Mouse (Mus musculus): ENCODE data around the gene Timm44. TPM values are rescaled to one million over a fixed set of nuclear protein-coding genes. Genes with fewer than 3 reads are reported as not detected.

The Timm44 gene
- polyA plus RNA-seq, 1 experiment = 45.6 TPM

Other genes with a start within 250 kb of the Timm44 start
- not detected for gene Cd209f, start 170.1 kb downstream of the Timm44 start, polyA plus RNA-seq (2012; fragmentation: generic; extraction: Trizol)
- gene Cd209g, start 141.8 kb downstream of the Timm44 start, polyA plus RNA-seq (2012; fragmentation: generic; extraction: Trizol) = not detected
- 18.0 TPM for gene Evi5l, start 109.3 kb downstream of the Timm44 start, polyA plus RNA-seq (2012; fragmentation: generic; extraction: Trizol)
- 0.19 TPM for gene Prr36, start 58.5 kb downstream of the Timm44 start, polyA plus RNA-seq (2012; fragmentation: generic; extraction: Trizol)
- 2.4 TPM for gene Lrrc8e, start 49.1 kb downstream of the Timm44 start, polyA plus RNA-seq (2012; fragmentation: generic; extraction: Trizol)
- gene Map2k7, start 37.2 kb downstream of the Timm44 start, polyA plus RNA-seq (2012; fragmentation: generic; extraction: Trizol) = 35.0 TPM
- gene Gm49320, start 37.0 kb downstream of the Timm44 start, polyA plus RNA-seq (2012; fragmentation: generic; extraction: Trizol) = 0.36 TPM
- 1.4 TPM for gene Tgfbr3l, start 27.7 kb downstream of the Timm44 start, polyA plus RNA-seq (2012; fragmentation: generic; extraction: Trizol)
- 36.2 TPM for gene Snapc2, start 22.8 kb downstream of the Timm44 start, polyA plus RNA-seq (2012; fragmentation: generic; extraction: Trizol)
- gene Ctxn1, start 16.6 kb downstream of the Timm44 start, polyA plus RNA-seq (2012; fragmentation: generic; extraction: Trizol) = 32.6 TPM
- 6.7 TPM for gene Ccl25, start 49.3 kb upstream of the Timm44 start, polyA plus RNA-seq (2012; fragmentation: generic; extraction: Trizol)
- gene Elavl1, start 49.5 kb upstream of the Timm44 start, polyA plus RNA-seq (2012; fragmentation: generic; extraction: Trizol) = 44.2 TPM
- 0.07 TPM for gene Cers4, start 217.1 kb upstream of the Timm44 start, polyA plus RNA-seq (2012; fragmentation: generic; extraction: Trizol)

Data from myocyte (in vitro differentiated cells).